Mouse (Mus musculus) splenic B cell, adult 2 months (primary cell): Measurements from ENCODE around the gene Pitpnc1.
A peak's percentile ranks its signal among the peaks of the same experiment; 100 is the strongest.

Source experiments
- DNase-seq: peaks from one replicate; pipeline ENCODE4 v3.0.0-alpha.2; 2011; ENCODE audit warnings: low read depth, low spot score
- H3K27me3 ChIP-seq: 2 replicates; pipeline ENCODE4 v1.6.1; 2012; ENCODE audit warnings: mild to moderate bottlenecking, low read length, moderate library complexity, mixed read lengths; ENCODE audit not compliant: control insufficient read depth, poor library complexity, insufficient read depth, severe bottlenecking
- H3K36me3 ChIP-seq: 2 replicates; pipeline ENCODE4 v1.6.1; 2012; ENCODE audit warnings: mild to moderate bottlenecking, low read length, moderate library complexity, mixed read lengths; ENCODE audit not compliant: control insufficient read depth, poor library complexity, insufficient read depth, severe bottlenecking

Pitpnc1 gene

GRCm38 (mm10) chr11:107334849-107335484 is 135.5 kb downstream of the Pitpnc1 start:
- no peaks in the 10 kb centered on the region for H3K36me3 ChIP-seq
- no peak for DNase-seq
- H3K27me3 ChIP-seq, result no peaks in the 10 kb centered on the region

- Histone ChIP-seq H3K36me3 (no peaks in the 10 kb centered on the region), H3K27me3 (no peaks in the 10 kb centered on the region)
- peak; percentile 39 for DNase-seq
Observed at GRCm38 (mm10) chr11:107332905-107333304, 137.6 kb downstream of the Pitpnc1 start.

- Histone ChIP-seq H3K36me3 (no peaks in the 10 kb centered on the region), H3K27me3 (no peaks in the 10 kb centered on the region)
- no peak for DNase-seq
Observed at GRCm38 (mm10) chr11:107332332-107332731, 138.2 kb downstream of the Pitpnc1 start.

GRCm38 (mm10) chr11:107331425-107331824 is 139.1 kb downstream of the Pitpnc1 start:
- no peak for DNase-seq
- Histone ChIP-seq H3K27me3 (no peaks in the 10 kb centered on the region), H3K36me3 (no peaks in the 10 kb centered on the region)

- Histone ChIP-seq H3K27me3 (no peaks in the 10 kb centered on the region), H3K36me3 (no peaks in the 10 kb centered on the region)
- no peak for DNase-seq
Observed at GRCm38 (mm10) chr11:107327326-107327725, 143.2 kb downstream of the Pitpnc1 start.

- DNase-seq, result no peak
Observed at GRCm38 (mm10) chr11:107325739-107326725, 144.5 kb downstream of the Pitpnc1 start.

GRCm38 (mm10) chr11:107325226-107325625 is 145.3 kb downstream of the Pitpnc1 start:
- no peaks in the 10 kb centered on the region for H3K36me3 ChIP-seq
- no peak for DNase-seq
- H3K27me3 ChIP-seq, result no peaks in the 10 kb centered on the region

More at GRCm38 (mm10) chr11:107325739-107326725, 144.5 kb downstream of the Pitpnc1 start:
- H3K27me3 ChIP-seq, result no peaks in the 10 kb centered on the region
- H3K36me3 ChIP-seq, result no peaks in the 10 kb centered on the region

- DNase-seq, result no peak
- H3K27me3 ChIP-seq, result no peaks in the 10 kb centered on the region
- H3K36me3 ChIP-seq, result no peaks in the 10 kb centered on the region
Observed at GRCm38 (mm10) chr11:107323173-107323572, 147.3 kb downstream of the Pitpnc1 start.

GRCm38 (mm10) chr11:107322226-107322625 is 148.3 kb downstream of the Pitpnc1 start:
- H3K36me3 ChIP-seq, result no peaks in the 10 kb centered on the region
- no peaks in the 10 kb centered on the region for H3K27me3 ChIP-seq
- DNase-seq, result no peak

- no peak for DNase-seq
- no peaks in the 10 kb centered on the region for H3K27me3 ChIP-seq
- no peaks in the 10 kb centered on the region for H3K36me3 ChIP-seq
Observed at GRCm38 (mm10) chr11:107321819-107322218, 148.7 kb downstream of the Pitpnc1 start.

- no peak for DNase-seq
- Histone ChIP-seq H3K36me3 (0 out of 2 replicates have a peak, but pooled peaks cover 1% of the 10 kb centered on the region), H3K27me3 (no peaks in the 10 kb centered on the region)
Observed at GRCm38 (mm10) chr11:107319861-107320260, 150.6 kb downstream of the Pitpnc1 start.

GRCm38 (mm10) chr11:107317653-107318281 is 152.7 kb downstream of the Pitpnc1 start:
- no peak for DNase-seq
- H3K36me3 ChIP-seq, result 0 out of 2 replicates have a peak, but pooled peaks cover 1% of the 10 kb centered on the region
- H3K27me3 ChIP-seq, result no peaks in the 10 kb centered on the region

GRCm38 (mm10) chr11:107315475-107315874 is 155.0 kb downstream of the Pitpnc1 start:
- H3K36me3 ChIP-seq, result 0 out of 2 replicates have a peak, but pooled peaks cover 1% of the 10 kb centered on the region
- no peaks in the 10 kb centered on the region for H3K27me3 ChIP-seq
- DNase-seq, result no peak

- H3K36me3 ChIP-seq, result no peaks in the 10 kb centered on the region
- no peaks in the 10 kb centered on the region for H3K27me3 ChIP-seq
- DNase-seq, result no peak
Observed at GRCm38 (mm10) chr11:107310338-107311121, 160.0 kb downstream of the Pitpnc1 start.
